Mouse (Mus musculus): Measurements from ENCODE around the gene Adam8. TPM values are rescaled to one million over a fixed set of nuclear protein-coding genes. Genes with fewer than 3 reads are reported as not detected.

Adam8 gene
- polyA plus RNA-seq, 1 experiment from 2014 or later: 0.85 TPM

- Histone ChIP-seq H3K4me3 (ENCODE audit: low read depth, low read length) (no peak overlapping the region), H3K4me2 (replicated peaks; ENCODE audit: low read depth) (no peak overlapping the region), H3K9me3 (ENCODE audit: control insufficient read depth, low read length) (no peaks in the 10 kb centered on the region), H3K4me1 (replicated peaks; ENCODE audit: control insufficient read depth, insufficient read depth) (no peaks in the 10 kb centered on the region), H3K9ac (ENCODE audit: low read length) (no peak overlapping the region), H3K27me3 (ENCODE audit: control insufficient read depth, insufficient read depth, low read length) (no peaks in the 10 kb centered on the region), H3K36me3 (ENCODE audit: control insufficient read depth, insufficient read depth, low read length) (no peaks in the 10 kb centered on the region), H3K27ac (replicated peaks) (no peak overlapping the region)
- WGBS: 82% methylated on average over 9 of the region's 9 CpGs
- DNase-seq (ENCODE audit: low spot score) (no peak), ATAC-seq (ENCODE audit: low FRiP score, low TSS enrichment) (no peak)
- TF ChIP-seq CTCF (IDR thresholded peaks at IDR 0.05; ENCODE audit: low read depth) (no peak), EP300 (optimal IDR thresholded peaks at IDR 0.05) (no peak)
These were observed 4.1 kb downstream of the Adam8 start for GRCm38 (mm10) chr7:139988272-139988671.

DNA sequence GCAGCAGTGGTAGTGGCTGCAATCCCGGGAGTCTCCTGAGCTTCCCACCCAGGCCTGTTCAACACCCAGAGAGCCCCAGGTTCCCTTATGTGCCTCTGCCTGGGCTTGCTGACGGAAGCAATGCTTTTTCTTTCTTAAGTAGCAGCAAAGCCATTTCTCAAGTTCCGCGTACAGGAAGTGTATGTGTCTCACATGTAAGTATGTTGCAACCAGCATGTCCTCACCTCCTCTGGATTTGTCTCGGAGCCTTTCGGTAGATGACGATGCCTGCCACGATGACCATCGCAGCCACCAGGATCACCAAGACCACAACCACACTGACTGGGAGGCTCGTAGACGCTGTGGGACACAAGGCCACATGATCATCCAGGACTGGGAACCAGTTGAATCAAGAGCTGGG, 7.9 kb downstream of the Adam8 start:
- Histone ChIP-seq H3K36me3 (ENCODE audit: control insufficient read depth, insufficient read depth, low read length) (no peaks in the 10 kb centered on the region), H3K27ac (replicated peaks) (no peak overlapping the region), H3K4me1 (replicated peaks; ENCODE audit: control insufficient read depth, insufficient read depth) (no peaks in the 10 kb centered on the region), H3K4me2 (replicated peaks; ENCODE audit: low read depth) (no peak overlapping the region), H3K4me3 (ENCODE audit: low read depth, low read length) (no peak overlapping the region), H3K9me3 (ENCODE audit: control insufficient read depth, low read length) (no peaks in the 10 kb centered on the region), H3K27me3 (ENCODE audit: control insufficient read depth, insufficient read depth, low read length) (no peaks in the 10 kb centered on the region), H3K9ac (ENCODE audit: low read length) (no peak overlapping the region)
- ATAC-seq (ENCODE audit: low FRiP score, low TSS enrichment) (no peak; the same call in 1 of the 2 replicates), DNase-seq (ENCODE audit: low spot score) (no peak)
- WGBS: 88% methylated on average over 11 of the region's 11 CpGs
- no peak for TF ChIP-seq EP300 (optimal IDR thresholded peaks at IDR 0.05)
- TF ChIP-seq CTCF (IDR thresholded peaks at IDR 0.05; ENCODE audit: low read depth): no peak

DNA sequence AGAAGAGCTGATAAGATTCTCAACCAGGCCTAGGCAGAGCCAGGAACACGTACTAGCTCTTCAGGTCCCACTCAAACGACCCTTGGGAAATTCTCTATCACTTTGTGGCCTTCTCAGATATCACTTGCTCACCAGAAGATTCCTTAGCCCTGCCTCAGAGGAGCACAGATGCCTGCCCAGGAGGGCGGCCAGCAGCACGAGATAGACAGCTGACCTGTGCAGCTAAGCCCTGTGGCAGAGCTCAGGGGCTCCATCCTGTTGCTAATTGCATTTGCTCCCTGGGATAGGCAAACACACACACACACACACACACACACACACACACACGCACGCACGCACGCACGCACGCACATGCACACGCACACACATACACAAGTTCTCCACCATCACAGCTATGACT, 10.3 kb downstream of the Adam8 start:
- Histone ChIP-seq H3K9me3 (ENCODE audit: control insufficient read depth, low read length) (no peaks in the 10 kb centered on the region), H3K27me3 (ENCODE audit: control insufficient read depth, insufficient read depth, low read length) (no peaks in the 10 kb centered on the region), H3K4me1 (replicated peaks; ENCODE audit: control insufficient read depth, insufficient read depth) (no peaks in the 10 kb centered on the region; the same call in 1 of the 2 replicates), H3K27ac (replicated peaks) (no peak overlapping the region), H3K4me3 (ENCODE audit: low read depth, low read length) (no peak overlapping the region), H3K36me3 (ENCODE audit: control insufficient read depth, insufficient read depth, low read length) (no peaks in the 10 kb centered on the region), H3K4me2 (replicated peaks; ENCODE audit: low read depth) (no peak overlapping the region), H3K9ac (ENCODE audit: low read length) (no peak overlapping the region)
- DNase-seq (ENCODE audit: low spot score): no peak
- ATAC-seq (ENCODE audit: low FRiP score, low TSS enrichment): no peak
- 84% methylated on average over 11 of the region's 11 CpGs for WGBS
- TF ChIP-seq EP300 (optimal IDR thresholded peaks at IDR 0.05): no peak
- TF ChIP-seq CTCF (IDR thresholded peaks at IDR 0.05; ENCODE audit: low read depth): no peak

DNA sequence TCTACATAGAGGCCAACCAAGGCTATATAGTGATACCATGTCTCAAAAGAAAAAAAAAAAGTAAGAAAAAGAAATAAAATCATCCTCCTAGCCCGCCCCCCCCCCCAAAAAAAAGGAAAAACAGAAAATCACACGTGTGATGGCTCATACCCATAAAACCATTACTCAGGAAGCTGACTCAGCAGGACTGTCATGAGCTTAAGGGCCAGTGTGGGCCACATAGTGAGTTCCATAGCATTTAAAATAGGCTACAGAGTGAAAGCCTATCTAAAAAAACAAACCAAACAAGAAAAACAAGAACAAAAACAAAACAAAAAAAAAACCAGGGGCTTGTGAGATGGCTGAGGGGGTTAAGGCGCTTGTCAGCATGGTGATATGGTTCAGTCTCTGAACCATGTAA, 11.6 kb downstream of the Adam8 start:
- Histone ChIP-seq H3K36me3 (ENCODE audit: control insufficient read depth, insufficient read depth, low read length) (no peaks in the 10 kb centered on the region), H3K4me3 (ENCODE audit: low read depth, low read length) (no peak overlapping the region), H3K27me3 (ENCODE audit: control insufficient read depth, insufficient read depth, low read length) (no peaks in the 10 kb centered on the region), H3K9ac (ENCODE audit: low read length) (no peak overlapping the region), H3K9me3 (ENCODE audit: control insufficient read depth, low read length) (no peaks in the 10 kb centered on the region), H3K27ac (replicated peaks) (no peak overlapping the region), H3K4me1 (replicated peaks; ENCODE audit: control insufficient read depth, insufficient read depth) (no peaks in the 10 kb centered on the region; the same call in 1 of the 2 replicates), H3K4me2 (replicated peaks; ENCODE audit: low read depth) (no peak overlapping the region)
- TF ChIP-seq CTCF (IDR thresholded peaks at IDR 0.05; ENCODE audit: low read depth) (no peak), EP300 (optimal IDR thresholded peaks at IDR 0.05) (no peak)
- 45% methylated on average over 3 of the region's 3 CpGs for WGBS
- no peak for ATAC-seq (ENCODE audit: low FRiP score, low TSS enrichment)
- no peak for DNase-seq (ENCODE audit: low spot score)

DNA sequence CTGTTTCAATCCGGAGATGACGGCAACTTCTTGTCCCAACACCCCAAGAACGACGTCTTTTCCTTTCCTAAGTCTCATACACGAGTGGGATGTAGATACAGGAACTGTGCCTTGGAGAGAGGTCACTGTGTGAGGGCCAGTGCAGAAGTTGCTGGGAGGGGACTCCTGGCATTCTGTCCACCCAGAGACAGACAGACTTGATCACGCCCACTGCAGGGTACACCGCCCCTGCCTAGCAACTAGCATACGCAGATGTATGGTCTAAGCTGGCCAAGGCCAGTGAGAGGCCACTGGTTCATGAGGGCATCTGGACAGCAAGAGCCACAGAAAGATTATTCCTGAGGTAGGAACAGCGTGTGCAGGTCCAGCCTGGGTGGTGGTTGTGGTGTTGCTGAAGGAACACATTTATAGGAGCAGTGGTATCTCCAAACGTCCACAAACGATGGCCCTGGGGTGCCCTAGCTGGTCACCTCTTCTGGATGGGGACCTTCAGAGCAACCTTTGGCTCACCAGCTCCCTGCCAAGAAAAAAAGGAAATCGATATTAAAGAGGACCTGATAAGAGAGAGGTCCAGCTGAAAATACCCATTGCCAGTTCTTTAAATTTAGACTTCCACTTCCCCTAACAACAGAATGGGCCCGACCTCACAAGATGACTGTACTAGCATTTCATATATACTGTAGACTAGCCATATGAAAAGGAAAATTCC, 13.2 kb downstream of the Adam8 start:
- Histone ChIP-seq H3K4me2 (replicated peaks; ENCODE audit: low read depth) (peak overlapping the region; percentile 67), H3K27ac (replicated peaks) (no peak overlapping the region), H3K9ac (ENCODE audit: low read length) (peak overlapping the region; percentile 18; the same call in 1 of the 2 replicates), H3K36me3 (ENCODE audit: control insufficient read depth, insufficient read depth, low read length) (no peaks in the 10 kb centered on the region), H3K4me3 (ENCODE audit: low read depth, low read length) (peak overlapping the region; percentile 43), H3K9me3 (ENCODE audit: control insufficient read depth, low read length) (no peaks in the 10 kb centered on the region), H3K27me3 (ENCODE audit: control insufficient read depth, insufficient read depth, low read length) (no peaks in the 10 kb centered on the region), H3K4me1 (replicated peaks; ENCODE audit: control insufficient read depth, insufficient read depth) (no peaks in the 10 kb centered on the region; the same call in 1 of the 2 replicates)
- no peak for TF ChIP-seq CTCF (IDR thresholded peaks at IDR 0.05; ENCODE audit: low read depth)
- no peak for TF ChIP-seq EP300 (optimal IDR thresholded peaks at IDR 0.05)
- DNase-seq (ENCODE audit: low spot score) (no peak), ATAC-seq (ENCODE audit: low FRiP score, low TSS enrichment) (0 out of 2 replicates have a peak, but pooled peaks have one; percentile 47)
- WGBS: 32% methylated on average over 13 of the region's 13 CpGs

- H3K4me2 ChIP-seq (replicated peaks; ENCODE audit: low read depth): peak within 1 kb of the TSS; percentile 67
- H3K36me3 ChIP-seq (ENCODE audit: control insufficient read depth, insufficient read depth, low read length): no peaks in the 10 kb centered on the region
- H3K27me3 ChIP-seq (ENCODE audit: control insufficient read depth, insufficient read depth, low read length): no peaks in the 10 kb centered on the region
- DNase-seq (ENCODE audit: low spot score) (peak; percentile 88), ATAC-seq (ENCODE audit: low FRiP score, low TSS enrichment) (peak; percentile 92)
- no peaks in the 10 kb centered on the region for H3K9me3 ChIP-seq (ENCODE audit: control insufficient read depth, low read length)
- H3K4me3 ChIP-seq (ENCODE audit: low read depth, low read length): peak within 1 kb of the TSS; percentile 43
- TF ChIP-seq EP300 (optimal IDR thresholded peaks at IDR 0.05) (no peak), CTCF (IDR thresholded peaks at IDR 0.05; ENCODE audit: low read depth) (no peak)
- no peak within 1 kb of the TSS for H3K27ac ChIP-seq (replicated peaks)
- no peaks in the 10 kb centered on the region; the same call in 1 of the 2 replicates for H3K4me1 ChIP-seq (replicated peaks; ENCODE audit: control insufficient read depth, insufficient read depth)
- peak within 1 kb of the TSS; percentile 45 for H3K9ac ChIP-seq (ENCODE audit: low read length)
- 4% methylated on average over 32 of the region's 32 CpGs for WGBS
These were observed 14.0 kb downstream of the Adam8 start, which contains the start of gene 6430531B16Rik for GRCm38 (mm10) chr7:139978278-139978892. 6430531B16Rik (minus strand) TSS chr7:139978755.
